Mouse (Mus musculus) embryonic facial prominence, embryonic 11.5 days (tissue): Measurements from ENCODE around the gene Olfr441. TPM values are rescaled to one million over a fixed set of nuclear protein-coding genes. Genes with fewer than 3 reads are reported as not detected.
"Not testable (repeated sequence)": the region's sequence is repeated elsewhere in the genome, so short reads cannot be mapped to it uniquely, and the experiment has no call there.

Source experiments
- ATAC-seq: fragments of 200-750 bp; cut with Nextera tagmentation; replicated peaks from 2 replicates; pipeline ENCODE4 v1.8.0; 2017; ENCODE audit warnings: low read depth; ENCODE audit not compliant: insufficient number of reproducible peaks, low FRiP score, low TSS enrichment
- DNase-seq: peaks from one replicate; pipeline ENCODE4 v3.0.0-alpha.2; 2015; ENCODE audit warnings: low spot score
- H3K27ac ChIP-seq: fragments of 300-500 bp; sonication (generic); replicated peaks from 2 replicates; pipeline ENCODE4 v1.5.1; 2014; ENCODE audit warnings: mild to moderate bottlenecking, low read depth, low read length, control low read depth
- H3K27me3 ChIP-seq: fragments of 300-500 bp; sonication (generic); 2 replicates; pipeline ENCODE4 v1.6.1; 2014; ENCODE audit warnings: mild to moderate bottlenecking, low read length, moderate library complexity, mixed read lengths; ENCODE audit not compliant: control insufficient read depth, insufficient read depth
- H3K36me3 ChIP-seq: fragments of 300-500 bp; sonication (generic); replicated peaks from 2 replicates; pipeline ENCODE4 v1.6.1; 2014; ENCODE audit warnings: low read depth, mild to moderate bottlenecking, low read length, moderate library complexity, mixed read lengths; ENCODE audit not compliant: control insufficient read depth, insufficient read depth
- H3K4me1 ChIP-seq: fragments of 300-500 bp; sonication (generic); 2 replicates; pipeline ENCODE4 v1.6.1; 2014; ENCODE audit warnings: low read length, mixed read lengths; ENCODE audit not compliant: control insufficient read depth, insufficient read depth
- H3K4me2 ChIP-seq: fragments of 300-500 bp; sonication (generic); 2 replicates; pipeline ENCODE4 v1.6.1; 2014; ENCODE audit warnings: low read depth, mild to moderate bottlenecking, control low read depth, low read length, moderate library complexity
- H3K4me3 ChIP-seq: fragments of 300-500 bp; sonication (generic); 2 replicates; pipeline ENCODE4 v1.5.1; 2014; ENCODE audit warnings: low read depth, low read length, control low read depth
- H3K9ac ChIP-seq: fragments of 300-500 bp; sonication (generic); replicated peaks from 2 replicates; pipeline ENCODE4 v1.6.1; 2014; ENCODE audit warnings: mild to moderate bottlenecking, control low read depth, low read length
- H3K9me3 ChIP-seq: fragments of 300-500 bp; sonication (generic); replicated peaks from 2 replicates; pipeline ENCODE4 v1.6.1; 2016; ENCODE audit warnings: mild to moderate bottlenecking, low read length, inconsistent platforms, mixed read lengths; ENCODE audit not compliant: control insufficient read depth
- WGBS: fragments of 180-500 bp; shearing (Covaris S2); extraction: QIAGEN DNeasy Blood & Tissue Kit; methylation state at CpG from one replicate; pipeline ENCODE4 v1.1.7; 2014; 5-methylcytosine and 5-hydroxymethylcytosine counted together
- polyA plus RNA-seq: library from polyadenylated mRNA; unstranded; fragments of >200 nt; fragmentation: Nextera tagmentation; extraction: Ambion mirVana; gene quantifications from 2 replicates; pipeline ENCODE4 v1.2.1, GENCODE M21; 2014

The Olfr441 gene
- not detected in 2 replicates for polyA plus RNA-seq

GRCm38 (mm10) chr6:43106069-43106468, at the start of gene Olfr441:
Gene Olfr441 (plus strand): TSS chr6:43106369.
- H3K9ac ChIP-seq, H3K27ac ChIP-seq, H3K9me3 ChIP-seq, H3K4me2 ChIP-seq, H3K27me3 ChIP-seq, ATAC-seq, H3K4me1 ChIP-seq, DNase-seq, H3K4me3 ChIP-seq, H3K36me3 ChIP-seq: not testable (repeated sequence)
- 82% methylated on average over 1 of the region's 1 CpGs for WGBS

- 13% methylated on average over 2 of the region's 2 CpGs for WGBS
- DNase-seq (peak; percentile 58), ATAC-seq (no peak)
Observed at GRCm38 (mm10) chr6:43078750-43079149, 27.4 kb upstream of the Olfr441 start.

GRCm38 (mm10) chr6:43081405-43081804, 24.8 kb upstream of the Olfr441 start:
- H3K4me1 ChIP-seq, ATAC-seq, H3K27me3 ChIP-seq, H3K4me3 ChIP-seq, H3K9me3 ChIP-seq, H3K27ac ChIP-seq, DNase-seq, H3K9ac ChIP-seq, H3K4me2 ChIP-seq, H3K36me3 ChIP-seq: not testable (repeated sequence)

More at GRCm38 (mm10) chr6:43078750-43079149, 27.4 kb upstream of the Olfr441 start:
- Histone ChIP-seq H3K4me2 (no peak overlapping the region), H3K36me3 (no peaks in the 10 kb centered on the region), H3K27ac (no peak overlapping the region), H3K9ac (no peak overlapping the region), H3K9me3 (no peaks in the 10 kb centered on the region), H3K4me1 (no peaks in the 10 kb centered on the region), H3K4me3 (no peak overlapping the region), H3K27me3 (no peaks in the 10 kb centered on the region)

GRCm38 (mm10) chr6:43146267-43146666, 40.1 kb downstream of the Olfr441 start, which contains the start of gene Olfr237-ps1:
Gene Olfr237-ps1 (plus strand): TSS chr6:43146567.
- whole genome bisulfite sequencing, result 89% methylated on average over 2 of the region's 2 CpGs
- not testable (repeated sequence) for ATAC-seq

GRCm38 (mm10) chr6:43159502-43159901, 53.3 kb downstream of the Olfr441 start:
- H3K27me3 ChIP-seq, result no peaks in the 10 kb centered on the region
- WGBS, result 74% methylated on average over 1 of the region's 1 CpGs
- no peak for DNase-seq

More at GRCm38 (mm10) chr6:43146267-43146666, 40.1 kb downstream of the Olfr441 start, which contains the start of gene Olfr237-ps1:
- not testable (repeated sequence) for H3K4me1 ChIP-seq, H3K9ac ChIP-seq, H3K4me2 ChIP-seq, DNase-seq, H3K27me3 ChIP-seq, H3K36me3 ChIP-seq, H3K27ac ChIP-seq, H3K4me3 ChIP-seq, H3K9me3 ChIP-seq

GRCm38 (mm10) chr6:43162982-43163381, 56.8 kb downstream of the Olfr441 start, which contains the start of gene Olfr437:
Gene Olfr437 (plus strand): TSS chr6:43163282.
- Histone ChIP-seq H3K27me3 (no peaks in the 10 kb centered on the region), H3K4me1 (no peaks in the 10 kb centered on the region), H3K4me2 (no peak within 1 kb of the TSS), H3K4me3 (no peak within 1 kb of the TSS), H3K9me3 (no peaks in the 10 kb centered on the region), H3K9ac (no peak within 1 kb of the TSS), H3K36me3 (no peaks in the 10 kb centered on the region), H3K27ac (no peak within 1 kb of the TSS)
- DNase-seq (no peak), ATAC-seq (no peak)
- WGBS, result 77% methylated on average over 3 of the region's 3 CpGs

More at GRCm38 (mm10) chr6:43159502-43159901, 53.3 kb downstream of the Olfr441 start:
- Histone ChIP-seq H3K9me3 (no peaks in the 10 kb centered on the region), H3K4me3 (no peak overlapping the region), H3K4me1 (no peaks in the 10 kb centered on the region), H3K9ac (no peak overlapping the region), H3K36me3 (no peaks in the 10 kb centered on the region), H3K27ac (no peak overlapping the region), H3K4me2 (no peak overlapping the region)
- no peak for ATAC-seq

GRCm38 (mm10) chr6:43167246-43167645, 61.1 kb downstream of the Olfr441 start:
- 97% methylated on average over 4 of the region's 4 CpGs for WGBS
- no peak for DNase-seq

More at GRCm38 (mm10) chr6:43167246-43167645, 61.1 kb downstream of the Olfr441 start:
- Histone ChIP-seq H3K9me3 (no peaks in the 10 kb centered on the region), H3K4me2 (no peak overlapping the region), H3K27ac (no peak overlapping the region), H3K36me3 (no peaks in the 10 kb centered on the region), H3K4me3 (no peak overlapping the region), H3K9ac (no peak overlapping the region), H3K27me3 (no peaks in the 10 kb centered on the region), H3K4me1 (no peaks in the 10 kb centered on the region)
- ATAC-seq, result no peak
